ENCODE assay signal across 9 mouse cellular contexts in genomic region chr14:45507923-45508322, GRCm38 (mm10). TPM values are rescaled to one million over a fixed set of nuclear protein-coding genes. Genes with fewer than 3 reads are reported as not detected.
DNase-seq lines count a peak whose midpoint lies in the region; ATAC-seq and TF ChIP-seq lines count a peak whose summit lies in the region.
"Had no signal": no experiment of that assay in that cellular context is flagged by ENCODE, and none has a peak within 500 bp of the region (broad histone marks: within the 10 kb centered on the region; RNA-seq: fewer than 3 reads in every experiment).

No protein-coding gene starts in this region.

- no peak for DNase-seq in liver, postnatal 0 days
- DNase-seq in liver = no peak
- peak; percentile 59 for DNase-seq in heart, adult 8-10 months (ENCODE audit: low spot score)
- DNase-seq in kidney, adult 8-10 months = peak; percentile 44 to 52
- peak; percentile 25 for DNase-seq in midbrain, embryonic 14.5 days
- no peak for DNase-seq in left cerebral cortex, postnatal 4 days
- DNase-seq in spleen, postnatal 10 days (ENCODE audit: low spot score in 2 of 2) = no peak

- no peak for TF ChIP-seq CTCF in liver, postnatal 0 days (IDR thresholded peaks at IDR 0.05; ENCODE audit: low read depth)

- no peak overlapping the region for H3K9ac ChIP-seq in liver, postnatal 0 days (replicated peaks)
- no peak overlapping the region for H3K9ac ChIP-seq in midbrain, embryonic 14.5 days (replicated peaks; ENCODE audit: low read length)

- peak overlapping the region; percentile 29; the same call in 1 of the 2 replicates for H3K27ac ChIP-seq in liver, postnatal 0 days (ENCODE audit: low read depth)
- 0 out of 2 replicates have a peak overlapping the region, but pooled peaks have one; percentile 26 for H3K27ac ChIP-seq in midbrain, embryonic 14.5 days (replicated peaks; ENCODE audit: low read depth, low read length)

- H3K9me3 ChIP-seq in liver, postnatal 0 days (ENCODE audit: low read length) = no peaks in the 10 kb centered on the region
- 0 out of 2 replicates have a peak, but pooled peaks cover 3% of the 10 kb centered on the region for H3K9me3 ChIP-seq in midbrain, embryonic 14.5 days (ENCODE audit: control insufficient read depth, low read length)
- H3K9me3 ChIP-seq: G1E had no signal

- TF ChIP-seq EP300 in liver, postnatal 0 days (IDR thresholded peaks at IDR 0.05; ENCODE audit: low read depth) = no peak

- H3K36me3 ChIP-seq in liver, postnatal 0 days (replicated peaks; ENCODE audit: insufficient read depth, low read length) = 0 out of 2 replicates have a peak, but pooled peaks cover 3% of the 10 kb centered on the region
- H3K36me3 ChIP-seq in midbrain, embryonic 14.5 days (ENCODE audit: control insufficient read depth, insufficient read depth, low read length) = 0 out of 2 replicates have a peak, but pooled peaks cover 3% of the 10 kb centered on the region
- H3K36me3 ChIP-seq: G1E had no signal

- no peak overlapping the region for H3K4me2 ChIP-seq in liver, postnatal 0 days (ENCODE audit: low read depth, low read length)
- H3K4me2 ChIP-seq in midbrain, embryonic 14.5 days (ENCODE audit: low read length) = no peak overlapping the region

- WGBS in liver, postnatal 0 days (ENCODE audit: insufficient replicate concordance) = 48% methylated on average over 4 of the region's 4 CpGs
- WGBS in midbrain, embryonic 14.5 days = 50% methylated on average over 4 of the region's 4 CpGs

- intact Hi-C loops in left cerebral cortex, postnatal 4 days (cut with DNase I) = no loop called here

- H3K4me3 ChIP-seq in liver, postnatal 0 days (ENCODE audit: low read depth, low read length) = no peak overlapping the region
- no peak overlapping the region for H3K4me3 ChIP-seq in midbrain, embryonic 14.5 days (replicated peaks; ENCODE audit: low read depth, low read length)

- no peaks in the 10 kb centered on the region for H3K27me3 ChIP-seq in liver, postnatal 0 days (ENCODE audit: insufficient read depth, low read length)
- no peaks in the 10 kb centered on the region for H3K27me3 ChIP-seq in midbrain, embryonic 14.5 days (ENCODE audit: control insufficient read depth, insufficient read depth, low read length)

- no peak for ATAC-seq in liver, postnatal 0 days
- ATAC-seq in midbrain, embryonic 14.5 days (ENCODE audit: low FRiP score, low TSS enrichment) = no peak
- no peak for ATAC-seq in cerebellum, adult (ENCODE audit: insufficient number of reproducible peaks, low FRiP score, low TSS enrichment)

- H3K4me1 ChIP-seq in liver, postnatal 0 days (ENCODE audit: insufficient read depth) = peaks cover 18% of the 10 kb centered on the region
- peaks cover 20% of the 10 kb centered on the region; the same call in 1 of the 2 replicates for H3K4me1 ChIP-seq in midbrain, embryonic 14.5 days (ENCODE audit: control insufficient read depth, insufficient read depth, low read length)

RNA-seq across cellular contexts. Expression of gene Fermt2, which starts 22.0 kb away (rescaled TPM):
- 76.8 and 90.8 TPM in 2 replicates for polyA plus RNA-seq in liver, postnatal 0 days (2015; fragmentation: Nextera tagmentation; extraction: Ambion mirVana)
- 100 to 1,000 TPM; 205 to 238 (median 230) TPM for total RNA-seq in heart, adult 8-10 months (2022)
- polyA plus RNA-seq in midbrain, embryonic 14.5 days (2014; fragmentation: Nextera tagmentation; extraction: Ambion mirVana) = 49.1 and 63.8 TPM in 2 replicates
- 10 to 100 TPM; 72.8 to 77.2 TPM for total RNA-seq in left cerebral cortex, postnatal 4 days (2021)
- polyA plus RNA-seq: G1E had no signal

Comparison
In these comparisons a context has a peak if more than half of its experiments do, and no peak if none do; other contexts are left out.
1. DNase-seq: peak in heart, adult 8-10 months (single experiment), kidney, adult 8-10 months (2 of 2) and midbrain, embryonic 14.5 days (single experiment); none in liver, postnatal 0 days (single experiment), liver (single experiment), left cerebral cortex, postnatal 4 days (single experiment) and spleen, postnatal 10 days (0 of 2).